Mouse (Mus musculus) heart, embryonic 16.5 days (tissue): ENCODE data around the gene S100a1. TPM values are rescaled to one million over a fixed set of nuclear protein-coding genes. Genes with fewer than 3 reads are reported as not detected.

Source experiments
- ATAC-seq: fragments of 200-750 bp; cut with Nextera tagmentation; replicated peaks from 2 replicates; pipeline ENCODE4 v1.8.0; 2017; ENCODE audit warnings: moderate number of reproducible peaks; ENCODE audit not compliant: insufficient read depth, low FRiP score; ENCODE audit errors: extremely low read depth
- H3K27ac ChIP-seq: fragments of 300-500 bp; sonication (generic); 2 replicates; pipeline ENCODE4 v1.5.1; 2014; ENCODE audit warnings: mild to moderate bottlenecking, low read length, control low read depth, moderate library complexity
- H3K27me3 ChIP-seq: fragments of 300-500 bp; sonication (generic); 2 replicates; pipeline ENCODE4 v1.6.1; 2014; ENCODE audit warnings: low read length, mixed read lengths; ENCODE audit not compliant: control insufficient read depth, insufficient read depth
- H3K36me3 ChIP-seq: fragments of 300-500 bp; sonication (generic); 2 replicates; pipeline ENCODE4 v1.6.1; 2014; ENCODE audit not compliant: control insufficient read depth, insufficient read depth
- H3K4me1 ChIP-seq: fragments of 300-500 bp; sonication (generic); 2 replicates; pipeline ENCODE4 v1.6.1; 2014; ENCODE audit warnings: low read length, mixed read lengths; ENCODE audit not compliant: control insufficient read depth, insufficient read depth
- H3K4me2 ChIP-seq: fragments of 300-500 bp; sonication (generic); 2 replicates; pipeline ENCODE4 v1.6.1; 2014; ENCODE audit warnings: low read depth, mild to moderate bottlenecking, control low read depth, low read length
- H3K4me3 ChIP-seq: fragments of 300-500 bp; sonication (generic); 2 replicates; pipeline ENCODE4 v1.5.1; 2014; ENCODE audit warnings: mild to moderate bottlenecking, control low read depth, low read length
- H3K9ac ChIP-seq: fragments of 300-500 bp; sonication (generic); 2 replicates; pipeline ENCODE4 v1.6.1; 2014; ENCODE audit warnings: low read length, control low read depth
- H3K9me3 ChIP-seq: fragments of 300-500 bp; sonication (generic); replicated peaks from 2 replicates; pipeline ENCODE4 v1.6.1; 2016; ENCODE audit warnings: low read length; ENCODE audit not compliant: control insufficient read depth
- WGBS: fragments of 180-500 bp; shearing (Covaris S2); extraction: QIAGEN DNeasy Blood & Tissue Kit; methylation state at CpG from one replicate; pipeline ENCODE4 v1.1.7; 2014; 5-methylcytosine and 5-hydroxymethylcytosine counted together
- polyA plus RNA-seq: library from polyadenylated mRNA; unstranded; fragments of >200 nt; fragmentation: Nextera tagmentation; extraction: Ambion mirVana; gene quantifications from 2 replicates; pipeline ENCODE4 v1.2.1, GENCODE M21; 2015

S100a1 gene
- polyA plus RNA-seq, 1 experiment from 2014 or later = 348 TPM

- Histone ChIP-seq H3K9ac (no peak overlapping the region), H3K4me1 (peaks cover 14% of the 10 kb centered on the region), H3K27ac (no peak overlapping the region), H3K27me3 (no peaks in the 10 kb centered on the region), H3K4me3 (no peak overlapping the region), H3K4me2 (no peak overlapping the region), H3K9me3 (no peaks in the 10 kb centered on the region), H3K36me3 (peaks cover 36% of the 10 kb centered on the region)
- whole genome bisulfite sequencing = 87% methylated on average over 5 of the region's 5 CpGs
- no peak for ATAC-seq
Measured at GRCm38 (mm10) chr3:90505216-90505615, 9.0 kb downstream of the S100a1 start.

- H3K4me3 ChIP-seq = no peak overlapping the region
- H3K4me1 ChIP-seq = peaks cover 10% of the 10 kb centered on the region
- no peaks in the 10 kb centered on the region for H3K9me3 ChIP-seq
- no peak overlapping the region for H3K27ac ChIP-seq
- 82% methylated on average over 4 of the region's 4 CpGs for WGBS
- H3K9ac ChIP-seq = no peak overlapping the region
- no peaks in the 10 kb centered on the region for H3K27me3 ChIP-seq
- peaks cover 42% of the 10 kb centered on the region for H3K36me3 ChIP-seq
- no peak overlapping the region for H3K4me2 ChIP-seq
- no peak for ATAC-seq
Measured at GRCm38 (mm10) chr3:90503444-90503843, 10.7 kb downstream of the S100a1 start.

GRCm38 (mm10) chr3:90497597-90497996 is 16.6 kb downstream of the S100a1 start:
- Histone ChIP-seq H3K9me3 (no peaks in the 10 kb centered on the region), H3K36me3 (peaks cover 41% of the 10 kb centered on the region), H3K27me3 (no peaks in the 10 kb centered on the region)

GRCm38 (mm10) chr3:90495850-90496525 is 18.2 kb downstream of the S100a1 start:
- no peaks in the 10 kb centered on the region for H3K27me3 ChIP-seq
- H3K4me3 ChIP-seq = no peak overlapping the region
- H3K9ac ChIP-seq = no peak overlapping the region
- ATAC-seq = no peak
- WGBS = 80% methylated on average over 7 of the region's 7 CpGs
- peaks cover 30% of the 10 kb centered on the region for H3K36me3 ChIP-seq
- no peaks in the 10 kb centered on the region for H3K4me1 ChIP-seq
- no peaks in the 10 kb centered on the region for H3K9me3 ChIP-seq
- no peak overlapping the region for H3K27ac ChIP-seq
- H3K4me2 ChIP-seq = no peak overlapping the region

More at GRCm38 (mm10) chr3:90497597-90497996, 16.6 kb downstream of the S100a1 start:
- no peak overlapping the region for H3K9ac ChIP-seq
- no peaks in the 10 kb centered on the region for H3K4me1 ChIP-seq
- H3K4me3 ChIP-seq = no peak overlapping the region
- H3K4me2 ChIP-seq = no peak overlapping the region
- no peak overlapping the region for H3K27ac ChIP-seq
- ATAC-seq = no peak

GRCm38 (mm10) chr3:90493831-90494540 is 20.2 kb downstream of the S100a1 start:
- Histone ChIP-seq H3K4me3 (no peak overlapping the region), H3K4me1 (peaks cover 5% of the 10 kb centered on the region), H3K4me2 (no peak overlapping the region), H3K9ac (no peak overlapping the region), H3K27ac (no peak overlapping the region), H3K9me3 (no peaks in the 10 kb centered on the region), H3K36me3 (peaks cover 24% of the 10 kb centered on the region), H3K27me3 (no peaks in the 10 kb centered on the region)
- WGBS = 68% methylated on average over 4 of the region's 4 CpGs
- ATAC-seq = no peak

GRCm38 (mm10) chr3:90491350-90491749 is 22.8 kb downstream of the S100a1 start:
- H3K4me2 ChIP-seq = no peak overlapping the region
- H3K9ac ChIP-seq = no peak overlapping the region
- no peak overlapping the region for H3K4me3 ChIP-seq
- no peaks in the 10 kb centered on the region for H3K9me3 ChIP-seq
- H3K27ac ChIP-seq = no peak overlapping the region
- no peak for ATAC-seq
- WGBS = 45% methylated on average over 2 of the region's 2 CpGs
- H3K4me1 ChIP-seq = peaks cover 5% of the 10 kb centered on the region
- H3K36me3 ChIP-seq = peaks cover 20% of the 10 kb centered on the region
- no peaks in the 10 kb centered on the region for H3K27me3 ChIP-seq

GRCm38 (mm10) chr3:90490696-90491256 is 23.4 kb downstream of the S100a1 start, which contains the start of gene Snapin:
Snapin (minus strand) TSS chr3:90491033.
- peak; percentile 97 for ATAC-seq
- Histone ChIP-seq H3K9me3 (no peaks in the 10 kb centered on the region), H3K36me3 (peaks cover 25% of the 10 kb centered on the region), H3K4me3 (peak within 1 kb of the TSS; percentile 85), H3K27ac (peak within 1 kb of the TSS; percentile 65), H3K9ac (peak within 1 kb of the TSS; percentile 89), H3K27me3 (no peaks in the 10 kb centered on the region), H3K4me2 (peak within 1 kb of the TSS; percentile 66), H3K4me1 (peaks cover 5% of the 10 kb centered on the region)
- under 1% methylated on average over 37 of the region's 37 CpGs for WGBS

- 89% methylated on average over 6 of the region's 6 CpGs for WGBS
- no peak overlapping the region for H3K9ac ChIP-seq
- no peak for ATAC-seq
- no peak overlapping the region for H3K27ac ChIP-seq
- no peak overlapping the region for H3K4me3 ChIP-seq
- H3K36me3 ChIP-seq = peaks cover 37% of the 10 kb centered on the region
- H3K27me3 ChIP-seq = no peaks in the 10 kb centered on the region
- H3K4me1 ChIP-seq = peaks cover 5% of the 10 kb centered on the region
- no peak overlapping the region for H3K4me2 ChIP-seq
- H3K9me3 ChIP-seq = no peaks in the 10 kb centered on the region
Measured at GRCm38 (mm10) chr3:90488576-90488975, 25.6 kb downstream of the S100a1 start.

- WGBS = 68% methylated on average over 5 of the region's 5 CpGs
- peaks cover 5% of the 10 kb centered on the region for H3K4me1 ChIP-seq
- H3K27me3 ChIP-seq = no peaks in the 10 kb centered on the region
- H3K9ac ChIP-seq = no peak overlapping the region
- H3K4me2 ChIP-seq = no peak overlapping the region
- H3K36me3 ChIP-seq = peaks cover 51% of the 10 kb centered on the region
- H3K4me3 ChIP-seq = no peak overlapping the region
- no peaks in the 10 kb centered on the region for H3K9me3 ChIP-seq
- H3K27ac ChIP-seq = no peak overlapping the region
- no peak for ATAC-seq
Measured at GRCm38 (mm10) chr3:90486998-90487397, 27.2 kb downstream of the S100a1 start.
